Mouse (Mus musculus) olfactory bulb, adult 2 months (tissue): ENCODE measurements around the gene Exph5. TPM values are rescaled to one million over a fixed set of nuclear protein-coding genes. Genes with fewer than 3 reads are reported as not detected.

ENCODE experiments used
- H3K27ac ChIP-seq: fragments of 200-500 bp; 2 replicates; pipeline ENCODE4 v1.5.1; 2012; ENCODE audit warnings: low read depth, low read length; ENCODE audit not compliant: insufficient read depth
- H3K4me1 ChIP-seq: fragments of 200-500 bp; 2 replicates; pipeline ENCODE4 v1.6.1; 2012; ENCODE audit warnings: low read length; ENCODE audit not compliant: control insufficient read depth, insufficient read depth
- H3K4me3 ChIP-seq: fragments of 200-500 bp; 2 replicates; pipeline ENCODE4 v1.5.1; 2012; ENCODE audit warnings: mild to moderate bottlenecking, low read depth, low read length, moderate library complexity; ENCODE audit not compliant: insufficient read depth
- CTCF ChIP-seq: fragments of 200-500 bp; IDR thresholded peaks from 2 replicates; pipeline ENCODE4 v1.5.1; 2012; ENCODE audit warnings: low read depth, mild to moderate bottlenecking, low read length, moderate library complexity; ENCODE audit not compliant: insufficient read depth
- POLR2A ChIP-seq: fragments of 200-500 bp; IDR thresholded peaks from 2 replicates; pipeline ENCODE4 v1.6.1; 2012; ENCODE audit warnings: mild to moderate bottlenecking, low read depth, low read length, moderate library complexity; ENCODE audit not compliant: insufficient read depth
- WGBS: fragments of 180-500 bp; shearing (Covaris S2); methylation state at CpG from one replicate; pipeline ENCODE4 v1.1.7; 2018; 5-methylcytosine and 5-hydroxymethylcytosine counted together
- polyA plus RNA-seq: library from polyadenylated mRNA; stranded (reverse); fragments of >200 nt; gene quantifications from 2 replicates; pipeline ENCODE4 v1.2.4, GENCODE M21; 2012; ENCODE audit warnings: low replicate concordance; ENCODE audit not compliant: missing spikeins, insufficient read depth, insufficient read length

Gene Exph5
- polyA plus RNA-seq, 1 experiment, result not detected

- Histone ChIP-seq H3K27ac (no peak overlapping the region), H3K4me1 (no peaks in the 10 kb centered on the region), H3K4me3 (no peak overlapping the region)
- no peak for TF ChIP-seq CTCF
- TF ChIP-seq POLR2A, result no peak
- WGBS, result 41% methylated on average over 7 of the region's 7 CpGs
These were observed 6.4 kb downstream of the Exph5 start for GRCm38 (mm10) chr9:53307904-53308303.

GRCm38 (mm10) chr9:53312981-53313380 lies 11.5 kb downstream of the Exph5 start:
- Histone ChIP-seq H3K4me3 (no peak overlapping the region), H3K4me1 (no peaks in the 10 kb centered on the region), H3K27ac (no peak overlapping the region)
- TF ChIP-seq CTCF (no peak), POLR2A (no peak)
- WGBS, result 91% methylated on average over 1 of the region's 1 CpGs

GRCm38 (mm10) chr9:53320894-53321650 lies 19.6 kb downstream of the Exph5 start:
- WGBS, result 39% methylated on average over 10 of the region's 10 CpGs
- Histone ChIP-seq H3K4me1 (no peaks in the 10 kb centered on the region; the same call in 1 of the 2 replicates), H3K27ac (no peak overlapping the region), H3K4me3 (no peak overlapping the region)
- TF ChIP-seq POLR2A (no peak), CTCF (no peak)

GRCm38 (mm10) chr9:53321683-53322082 lies 20.2 kb downstream of the Exph5 start:
- Histone ChIP-seq H3K4me1 (no peaks in the 10 kb centered on the region; the same call in 1 of the 2 replicates), H3K4me3 (no peak overlapping the region), H3K27ac (no peak overlapping the region)
- no peak for TF ChIP-seq POLR2A
- TF ChIP-seq CTCF, result no peak
- 74% methylated on average over 8 of the region's 8 CpGs for WGBS

GRCm38 (mm10) chr9:53323419-53324251 lies 22.2 kb downstream of the Exph5 start:
- no peak overlapping the region for H3K4me3 ChIP-seq
- peaks cover 2% of the 10 kb centered on the region; the same call in 1 of the 2 replicates for H3K4me1 ChIP-seq
- no peak overlapping the region for H3K27ac ChIP-seq
- WGBS, result 79% methylated on average over 10 of the region's 10 CpGs
- TF ChIP-seq POLR2A, result no peak

- Histone ChIP-seq H3K4me1 (peaks cover 2% of the 10 kb centered on the region; the same call in 1 of the 2 replicates), H3K27ac (no peak overlapping the region), H3K4me3 (no peak overlapping the region)
- WGBS, result 77% methylated on average over 4 of the region's 4 CpGs
- TF ChIP-seq CTCF, result no peak
- no peak for TF ChIP-seq POLR2A
These were observed 24.1 kb downstream of the Exph5 start for GRCm38 (mm10) chr9:53325363-53326090.

- peaks cover 2% of the 10 kb centered on the region; the same call in 1 of the 2 replicates for H3K4me1 ChIP-seq
- TF ChIP-seq CTCF, result no peak
- TF ChIP-seq POLR2A, result no peak
- no peak overlapping the region for H3K4me3 ChIP-seq
- H3K27ac ChIP-seq, result no peak overlapping the region
- WGBS, result 69% methylated on average over 2 of the region's 2 CpGs
These were observed 26.7 kb downstream of the Exph5 start for GRCm38 (mm10) chr9:53328203-53328602.

GRCm38 (mm10) chr9:53329301-53330206 lies 28.1 kb downstream of the Exph5 start:
- peaks cover 2% of the 10 kb centered on the region; the same call in 1 of the 2 replicates for H3K4me1 ChIP-seq
- WGBS, result 61% methylated on average over 6 of the region's 6 CpGs
- no peak overlapping the region for H3K4me3 ChIP-seq
- TF ChIP-seq POLR2A (no peak), CTCF (no peak)
- H3K27ac ChIP-seq, result no peak overlapping the region
